Mouse (Mus musculus) retina, adult 2 months (tissue): ENCODE measurements around the gene Rgs13.
A peak's percentile ranks its signal among the peaks of the same experiment; 100 is the strongest.
"Not testable (repeated sequence)": the region's sequence is repeated elsewhere in the genome, so short reads cannot be mapped to it uniquely, and the experiment has no call there.

Experiments used
- DNase-seq: peaks from one replicate; pipeline ENCODE4 v3.0.0-alpha.2; 2012; ENCODE audit warnings: low read depth, low spot score

The Rgs13 gene

GRCm38 (mm10) chr1:144152184-144152525, 25.0 kb downstream of the Rgs13 start:
- DNase-seq = no peak

GRCm38 (mm10) chr1:144151401-144152183, 25.6 kb downstream of the Rgs13 start:
- DNase-seq = no peak

GRCm38 (mm10) chr1:144149997-144150396, 27.2 kb downstream of the Rgs13 start:
- no peak for DNase-seq

- not testable (repeated sequence) for DNase-seq
Measured at GRCm38 (mm10) chr1:144141398-144141797, 35.8 kb downstream of the Rgs13 start.

DNA sequence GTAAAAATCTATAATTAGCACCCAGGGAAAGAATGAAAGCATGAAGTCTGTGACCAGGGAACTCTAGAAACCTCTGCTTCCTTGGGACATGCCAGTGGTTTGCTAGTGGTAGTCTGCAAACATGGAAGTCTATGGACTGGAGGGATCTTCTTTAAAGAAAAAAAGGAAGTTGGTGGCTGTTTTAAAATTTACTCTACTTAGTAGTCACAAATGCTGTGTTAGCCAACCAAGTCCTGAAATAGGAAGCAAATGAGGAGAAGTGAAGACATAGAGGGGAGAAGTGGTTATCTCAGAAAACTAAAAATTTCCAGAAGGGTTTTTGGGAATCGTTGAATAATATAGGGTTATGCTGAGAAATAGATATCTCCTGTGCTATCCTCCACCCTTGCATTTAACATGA, 37.3 kb downstream of the Rgs13 start:
- no peak for DNase-seq

DNA sequence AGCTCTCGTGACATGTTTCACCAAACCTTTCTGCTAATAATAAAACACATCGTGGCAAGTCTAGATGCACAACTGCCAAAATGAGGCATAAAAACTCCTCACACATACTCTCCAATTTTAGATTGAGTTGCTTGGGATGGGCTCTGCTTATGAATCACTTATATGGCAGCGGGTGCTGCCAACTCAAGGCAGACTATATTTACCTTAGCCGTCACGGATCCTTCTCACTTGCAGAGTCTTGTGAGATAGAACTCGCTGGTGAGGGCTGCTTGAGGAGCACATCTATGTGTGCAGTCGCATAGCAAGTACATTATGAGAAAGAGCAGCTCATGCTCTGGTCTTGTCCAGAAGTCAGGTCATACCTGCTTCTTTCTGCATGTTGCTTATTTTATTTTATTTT, 49.2 kb downstream of the Rgs13 start:
- DNase-seq = no peak

DNA sequence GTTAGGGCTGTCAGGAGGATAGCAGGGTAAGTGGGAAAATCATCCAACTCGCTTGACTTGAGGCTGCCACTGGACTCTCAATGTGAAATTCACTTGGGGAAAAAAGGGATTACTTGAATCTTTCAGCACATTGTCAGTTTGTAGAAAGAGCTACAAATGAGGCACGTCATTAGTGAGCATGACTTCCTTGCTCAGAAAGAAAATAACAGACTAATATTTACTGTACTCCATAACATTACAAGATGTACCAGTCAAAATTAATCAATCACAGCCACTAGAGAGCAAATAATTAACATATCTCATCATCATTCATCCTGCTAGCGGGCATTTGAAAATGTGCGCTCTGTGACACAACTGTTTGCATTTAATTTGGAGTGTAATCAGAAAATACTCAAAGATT, 57.1 kb downstream of the Rgs13 start:
- DNase-seq = no peak

GRCm38 (mm10) chr1:144119456-144119855, 57.7 kb downstream of the Rgs13 start:
- no peak for DNase-seq

GRCm38 (mm10) chr1:144115848-144116727, 61.1 kb downstream of the Rgs13 start:
- DNase-seq = no peak

GRCm38 (mm10) chr1:144113438-144114074, 63.6 kb downstream of the Rgs13 start:
- DNase-seq = no peak

DNA sequence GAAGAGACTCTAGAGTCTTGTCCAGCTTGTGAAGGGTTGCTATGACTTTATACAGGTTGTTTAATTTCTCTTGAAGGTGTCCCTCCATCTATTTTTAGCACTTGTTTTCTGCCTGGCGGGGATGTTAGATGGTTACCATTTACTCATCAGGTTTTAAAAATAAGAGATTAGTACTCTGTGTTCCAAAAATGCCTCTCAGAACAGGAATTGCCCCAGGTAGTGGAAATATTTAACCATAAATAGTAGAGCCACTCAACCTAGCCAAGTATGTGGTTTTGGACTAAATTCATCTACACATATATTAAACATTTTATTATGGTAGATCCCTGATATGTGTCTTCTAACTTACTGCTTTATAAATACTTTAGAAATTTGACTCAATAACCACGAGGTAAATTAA, 64.2 kb downstream of the Rgs13 start:
- no peak for DNase-seq

GRCm38 (mm10) chr1:144098587-144099258, 78.4 kb downstream of the Rgs13 start:
- DNase-seq = no peak

- DNase-seq = peak; percentile 8
Measured at GRCm38 (mm10) chr1:144090410-144090809, 86.8 kb downstream of the Rgs13 start.
